Mouse (Mus musculus): ENCODE results near the gene Slc37a4.
A peak's percentile ranks its signal among the peaks of the same experiment; 100 is the strongest.
"Not testable (repeated sequence)": the region's sequence is repeated elsewhere in the genome, so short reads cannot be mapped to it uniquely, and the experiment has no call there.

Gene Slc37a4

DNA sequence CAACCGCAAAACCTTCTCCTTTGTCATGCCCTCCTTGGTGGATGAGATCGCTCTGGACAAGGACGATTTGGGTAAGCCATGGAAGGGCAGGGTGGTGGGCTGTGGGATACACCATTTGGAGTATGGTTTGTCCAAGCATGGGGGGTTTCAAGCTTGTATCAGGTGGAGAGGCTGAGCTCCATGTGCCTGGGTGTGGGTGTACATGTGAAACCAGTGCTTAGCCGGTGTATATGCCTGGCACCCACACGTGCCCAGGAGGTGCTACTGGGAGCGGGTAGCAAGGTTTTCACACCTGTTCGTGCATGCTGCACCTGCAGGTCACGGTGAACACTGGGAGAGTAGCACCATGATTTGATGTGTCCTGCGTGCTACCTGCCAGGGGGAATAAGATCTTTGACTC lies 1.9 kb downstream of the Slc37a4 start:
- no peak for DNase-seq (ENCODE audit: low spot score)

- DNase-seq (ENCODE audit: low spot score): no peak
Measured at GRCm38 (mm10) chr9:44399114-44399794, 2.6 kb downstream of the Slc37a4 start.

DNA sequence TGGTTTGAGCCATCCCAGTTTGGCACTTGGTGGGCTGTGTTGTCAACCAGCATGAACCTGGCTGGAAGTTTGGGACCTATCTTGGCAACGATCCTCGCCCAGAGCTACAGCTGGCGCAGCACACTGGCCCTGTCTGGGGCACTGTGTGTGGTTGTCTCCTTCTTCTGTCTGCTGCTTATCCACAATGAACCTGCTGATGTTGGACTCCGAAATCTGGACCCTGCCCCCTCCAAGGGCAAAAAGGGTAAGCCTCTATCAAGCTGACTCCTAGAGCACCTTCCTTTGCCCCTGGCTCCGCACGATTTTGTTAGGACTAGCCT lies 3.1 kb downstream of the Slc37a4 start:
- DNase-seq (ENCODE audit: low spot score): no peak

DNA sequence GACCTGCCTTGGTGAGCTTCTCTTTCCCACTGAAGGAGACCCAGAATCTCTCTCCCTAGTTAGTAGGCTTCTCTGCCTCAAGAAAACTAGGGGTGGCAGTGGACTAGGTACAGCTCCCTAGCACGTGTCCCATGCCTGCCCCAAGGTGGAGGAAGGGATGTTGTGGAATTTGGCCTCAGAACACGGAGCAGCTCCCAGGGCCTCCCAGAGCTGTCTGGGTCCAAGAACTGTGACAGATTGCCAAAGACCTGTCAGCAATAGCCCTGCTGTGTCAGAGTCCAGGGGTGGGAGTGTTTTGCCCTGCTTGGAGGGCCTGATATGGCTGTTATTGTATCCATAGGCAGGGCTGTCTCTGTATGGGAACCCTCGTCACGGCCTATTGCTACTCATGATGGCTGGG lies 4.4 kb downstream of the Slc37a4 start:
- DNase-seq (ENCODE audit: low spot score): no peak

DNA sequence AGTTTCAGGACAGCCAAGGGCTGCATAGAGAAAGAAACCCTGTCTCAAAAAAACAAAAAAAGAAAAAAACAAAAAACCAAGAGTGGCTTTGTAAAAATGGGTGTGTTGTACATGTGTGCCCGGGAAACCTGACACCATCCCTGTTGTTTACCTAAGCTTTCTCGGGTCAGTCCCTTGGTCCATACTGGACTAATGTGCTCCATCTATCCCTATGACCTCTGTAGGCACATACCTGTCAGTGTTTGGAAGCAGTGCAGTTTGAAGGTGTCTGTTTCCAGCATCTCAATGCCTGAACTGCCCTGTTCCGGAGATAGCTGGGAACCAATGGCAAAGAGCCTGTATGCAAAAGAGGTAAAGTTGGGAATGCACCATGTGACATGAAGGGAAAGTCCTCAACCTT lies 8.4 kb downstream of the Slc37a4 start:
- DNase-seq (ENCODE audit: low spot score): no peak

DNA sequence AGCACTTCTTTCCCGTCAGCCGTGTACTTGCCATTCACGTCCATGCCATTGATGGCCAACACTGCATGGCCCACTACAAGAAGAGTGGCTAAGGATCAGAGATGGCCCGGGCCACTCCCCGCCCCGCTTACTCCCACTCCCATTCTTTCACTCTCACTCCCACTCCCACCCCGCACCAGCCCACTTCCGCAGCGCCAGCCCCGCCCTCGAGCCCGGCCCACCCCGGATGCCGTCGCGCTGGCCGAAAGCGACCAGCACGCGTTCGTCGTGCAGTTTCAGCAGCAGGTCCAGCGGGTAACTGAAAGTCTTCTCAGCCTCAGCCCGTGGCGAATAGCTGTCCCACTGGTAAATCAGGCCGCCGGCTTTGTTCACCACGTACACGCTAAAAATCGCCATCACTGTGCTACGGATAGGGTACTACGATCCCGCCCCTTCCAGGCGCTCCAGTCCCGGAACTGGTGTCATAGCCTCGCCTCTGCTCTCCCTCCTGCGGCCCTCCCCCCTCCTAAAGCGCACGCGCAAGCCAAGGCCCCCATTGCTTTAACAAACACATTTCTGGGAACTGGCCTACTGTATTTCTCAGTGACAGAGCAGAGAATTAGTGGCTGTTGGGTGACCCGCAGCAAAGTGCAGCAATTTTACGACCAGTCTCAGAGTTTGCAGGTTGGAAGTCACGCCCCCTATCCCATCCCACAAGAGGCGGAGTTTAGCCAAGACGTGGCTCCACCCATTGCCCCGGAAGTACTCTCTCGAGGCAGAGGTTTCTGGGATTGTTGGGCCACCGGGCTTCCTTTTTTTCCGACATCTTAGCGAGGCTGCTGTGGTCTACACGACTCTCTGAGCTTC lies 10.5 kb downstream of the Slc37a4 start, which contains the start of the genes Rps25 and Trappc4:
Gene Rps25, plus strand, starts transcription at position 234 of the 846 bp plus-strand sequence.
Gene Trappc4, minus strand, starts transcription at position 695 of the 846 bp plus-strand sequence.
- peak; percentile 90 for DNase-seq (ENCODE audit: low spot score)

DNA sequence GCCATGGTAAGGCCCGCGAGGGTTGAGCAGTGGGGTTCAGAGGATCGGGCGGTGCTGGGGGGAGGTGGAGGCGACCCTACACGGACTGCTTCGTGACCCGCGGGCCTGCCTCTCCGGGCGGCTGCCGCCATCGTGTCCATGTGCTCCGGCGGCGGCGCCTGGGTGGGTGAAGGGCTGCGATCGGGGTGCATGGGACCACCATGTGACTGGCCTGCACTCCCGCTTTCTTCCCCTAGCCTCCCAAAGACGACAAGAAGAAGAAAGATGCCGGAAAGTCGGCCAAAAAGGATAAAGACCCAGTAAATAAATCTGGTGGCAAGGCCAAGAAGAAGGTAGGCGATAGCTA lies 11.1 kb downstream of the Slc37a4 start:
- DNase-seq (ENCODE audit: low spot score): no peak

DNA sequence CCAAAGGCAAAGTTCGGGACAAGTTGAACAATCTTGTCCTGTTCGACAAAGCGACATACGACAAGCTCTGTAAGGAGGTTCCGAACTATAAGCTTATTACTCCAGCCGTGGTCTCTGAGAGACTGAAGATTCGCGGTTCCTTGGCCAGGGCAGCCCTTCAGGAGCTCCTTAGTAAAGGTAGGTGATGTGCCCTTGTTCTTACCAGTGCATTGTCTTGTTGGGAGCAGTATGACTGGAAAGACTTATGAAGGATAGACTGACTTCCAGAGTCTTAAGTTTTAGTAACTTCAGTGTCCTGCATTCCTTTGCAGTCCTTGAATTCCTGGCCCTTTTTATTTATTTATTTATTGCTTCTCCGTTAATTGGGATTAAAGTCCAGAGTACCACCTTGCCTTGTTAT lies 12.0 kb downstream of the Slc37a4 start:
- not testable (repeated sequence) for DNase-seq (ENCODE audit: low spot score)

- DNase-seq (ENCODE audit: low spot score): no peak
Measured at GRCm38 (mm10) chr9:44410647-44411336, 14.1 kb downstream of the Slc37a4 start.

GRCm38 (mm10) chr9:44411601-44412130 lies 15.0 kb downstream of the Slc37a4 start:
- no peak for DNase-seq (ENCODE audit: low spot score)

DNA sequence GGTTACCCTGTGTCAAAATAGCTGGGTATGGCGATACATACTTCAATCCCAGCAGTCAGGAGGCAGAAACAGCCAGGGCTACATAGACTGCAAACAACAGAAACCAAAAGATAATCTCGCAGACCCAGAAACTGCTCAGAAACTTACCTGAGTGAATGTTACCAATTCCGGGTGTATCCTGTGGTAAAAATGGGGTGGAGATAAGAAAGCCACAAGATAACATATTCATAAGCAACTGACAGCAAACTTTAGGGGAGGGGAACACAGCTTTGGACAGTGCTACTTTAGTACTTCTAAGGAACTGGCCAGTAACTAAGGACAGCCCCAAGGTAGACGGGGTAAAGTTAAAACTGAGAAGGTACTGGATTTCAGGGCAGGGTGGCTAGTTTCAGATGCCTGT lies 15.7 kb downstream of the Slc37a4 start:
- no peak for DNase-seq (ENCODE audit: low spot score)

GRCm38 (mm10) chr9:44412781-44413180 lies 16.1 kb downstream of the Slc37a4 start:
- no peak for DNase-seq (ENCODE audit: low spot score)

DNA sequence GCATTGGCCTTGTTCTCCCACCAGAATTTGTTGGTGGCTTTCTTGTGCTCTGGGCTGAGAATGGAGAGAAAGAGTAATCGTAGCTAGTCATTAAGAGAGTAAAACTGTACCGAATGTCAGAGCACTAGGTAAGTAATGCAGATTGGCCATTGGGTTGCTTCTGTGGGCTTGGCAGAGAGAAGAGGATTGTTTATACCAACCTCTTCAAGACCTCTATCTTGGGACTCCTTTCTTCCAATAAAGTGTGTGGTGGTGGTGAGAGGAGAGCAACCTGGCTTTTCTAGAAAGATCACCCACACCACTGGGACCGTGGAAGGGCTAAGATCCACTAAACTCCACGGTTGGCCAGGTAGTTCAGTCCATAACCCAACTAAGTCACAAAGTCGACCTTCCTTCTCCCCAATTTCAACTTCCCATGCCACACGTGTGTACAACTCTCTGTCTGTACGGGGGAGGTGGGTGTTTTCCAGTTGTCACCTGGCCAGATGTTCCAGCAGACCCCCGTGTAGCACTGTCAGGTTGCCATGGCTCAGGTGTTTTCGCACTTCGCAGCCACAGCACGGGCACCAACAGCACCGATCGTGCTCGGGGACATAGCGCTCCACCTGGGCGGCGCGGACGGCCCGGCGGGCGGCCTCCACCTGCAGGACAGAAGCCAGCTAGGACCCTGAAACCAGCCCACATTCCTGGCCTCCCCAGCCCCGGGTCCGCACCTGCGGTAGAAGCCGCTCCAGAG lies 20.7 kb downstream of the Slc37a4 start:
- no peak for DNase-seq (ENCODE audit: low spot score)

DNA sequence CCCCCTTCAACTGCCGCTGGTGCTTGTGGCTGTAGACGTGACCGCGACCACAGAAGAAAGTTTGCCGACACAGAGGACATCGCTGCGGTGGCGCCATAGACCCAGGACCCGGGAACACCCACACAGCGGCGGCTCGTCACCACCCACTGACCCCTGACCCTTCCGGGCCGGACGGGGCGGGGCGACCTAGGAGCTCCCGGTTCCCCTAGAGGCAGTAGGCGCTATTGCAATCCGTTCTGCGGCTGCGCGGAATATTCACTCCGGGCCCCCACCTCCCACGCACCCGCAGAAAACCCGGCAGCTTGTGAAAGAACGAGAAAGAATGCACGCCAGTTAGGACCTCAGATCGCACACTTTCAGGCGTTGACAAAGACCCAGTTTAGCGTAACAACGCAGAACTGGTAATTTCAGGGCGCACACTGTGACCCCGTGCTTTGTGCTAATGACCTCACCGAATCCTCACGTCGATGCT lies 21.3 kb downstream of the Slc37a4 start:
- DNase-seq (ENCODE audit: low spot score): peak; percentile 89

GRCm38 (mm10) chr9:44418519-44419385 lies 22.1 kb downstream of the Slc37a4 start, which contains the start of gene Ccdc84:
Gene Ccdc84, minus strand, starts transcription at chr9:44418569.
- DNase-seq (ENCODE audit: low spot score): no peak

DNA sequence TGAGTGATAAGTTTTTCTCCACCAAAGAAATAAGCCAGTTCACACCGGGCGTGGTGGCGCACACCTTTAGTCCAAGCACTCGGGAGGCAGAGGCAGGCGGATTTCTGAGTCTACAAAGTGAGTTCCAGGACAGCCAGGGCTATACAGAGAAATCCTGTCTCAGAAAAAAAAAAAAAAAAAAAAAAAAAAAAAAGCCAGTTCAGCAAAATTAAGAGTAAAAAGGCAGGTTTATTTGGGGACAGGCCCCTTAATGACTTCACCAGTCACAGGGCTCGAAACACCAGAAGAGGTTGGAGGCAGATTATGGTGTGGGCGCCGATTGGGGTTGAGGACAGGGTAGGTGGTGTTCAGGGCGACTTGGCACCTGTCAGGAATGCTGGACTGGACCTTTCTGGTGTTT lies 23.1 kb downstream of the Slc37a4 start:
- DNase-seq (ENCODE audit: low spot score): not testable (repeated sequence)

- no peak for DNase-seq (ENCODE audit: low spot score)
Measured at GRCm38 (mm10) chr9:44420280-44420898, 23.7 kb downstream of the Slc37a4 start.

DNA sequence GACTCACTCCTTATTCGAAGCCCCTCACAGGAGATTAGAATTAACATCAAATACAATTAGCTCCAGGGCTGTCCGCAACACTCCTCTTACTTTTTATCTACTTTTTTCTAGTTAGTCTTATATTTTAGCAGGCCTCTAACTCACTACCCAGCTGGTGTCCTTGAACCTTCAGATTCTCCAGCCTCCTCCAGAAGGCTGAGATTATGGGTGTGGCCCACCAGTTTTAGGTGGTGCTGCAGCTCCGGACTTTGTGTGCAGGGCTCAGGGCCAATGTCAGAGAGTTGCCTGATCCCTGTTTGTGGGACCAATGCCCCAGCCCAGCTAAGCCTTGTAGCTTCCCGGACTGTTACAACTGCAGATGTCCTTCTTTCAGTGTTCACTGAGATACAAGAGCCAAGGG lies 26.9 kb downstream of the Slc37a4 start:
- DNase-seq (ENCODE audit: low spot score): no peak

- no peak for DNase-seq (ENCODE audit: low spot score)
Measured at GRCm38 (mm10) chr9:44432577-44433185, 36.0 kb downstream of the Slc37a4 start.

DNA sequence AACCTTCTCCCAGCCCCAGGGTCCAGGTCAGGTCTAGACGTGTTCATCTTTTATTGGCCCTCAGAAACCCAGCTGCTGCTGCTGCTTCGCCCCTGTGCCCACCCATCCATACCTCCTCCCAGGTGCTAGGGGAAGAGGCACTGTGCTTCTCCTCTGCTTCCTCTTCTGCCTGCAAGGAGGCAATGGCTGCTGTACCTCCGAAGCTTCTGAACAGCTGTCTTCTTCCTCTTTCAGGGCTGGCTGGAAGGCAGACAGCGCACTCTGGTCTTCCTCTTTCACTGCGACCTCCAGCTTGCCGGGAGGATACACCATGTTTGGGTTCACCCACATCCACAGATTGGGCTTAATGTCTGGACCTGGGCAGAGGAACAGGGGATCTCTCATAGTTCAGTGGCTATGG lies 39.1 kb downstream of the Slc37a4 start:
- no peak for DNase-seq (ENCODE audit: low spot score)
